Mouse (Mus musculus): ENCODE results near the gene Cryge. TPM values are rescaled to one million over a fixed set of nuclear protein-coding genes. Genes with fewer than 3 reads are reported as not detected.
"Not testable (repeated sequence)": the region's sequence is repeated elsewhere in the genome, so short reads cannot be mapped to it uniquely, and the experiment has no call there.

Gene Cryge
- not detected in 2 replicates for polyA plus RNA-seq (2012; rRNA removed)

GRCm38 (mm10) chr1:65050952-65051351, at the start of gene Cryge:
Cryge (minus strand) TSS chr1:65051149.
- H3K4me3 ChIP-seq (ENCODE audit: control insufficient read depth, insufficient read depth, low read length); DNase-seq; H3K27ac ChIP-seq (ENCODE audit: control insufficient read depth, insufficient read depth, low read length); H3K27me3 ChIP-seq (ENCODE audit: control insufficient read depth, insufficient read depth, low read length); H3K4me1 ChIP-seq (replicated peaks; ENCODE audit: control insufficient read depth, insufficient read depth, low read length); H3K36me3 ChIP-seq (ENCODE audit: control insufficient read depth, insufficient read depth, low read length): not testable (repeated sequence)
- WGBS, result 92% methylated on average over 12 of the region's 12 CpGs

- Histone ChIP-seq H3K4me1 (replicated peaks; ENCODE audit: control insufficient read depth, insufficient read depth, low read length) (no peaks in the 10 kb centered on the region), H3K27me3 (ENCODE audit: control insufficient read depth, insufficient read depth, low read length) (no peaks in the 10 kb centered on the region), H3K27ac (ENCODE audit: control insufficient read depth, insufficient read depth, low read length) (no peak overlapping the region), H3K4me3 (ENCODE audit: control insufficient read depth, insufficient read depth, low read length) (no peak overlapping the region), H3K36me3 (ENCODE audit: control insufficient read depth, insufficient read depth, low read length) (no peaks in the 10 kb centered on the region)
- WGBS, result 81% methylated on average over 3 of the region's 3 CpGs
- DNase-seq, result no peak
- TF ChIP-seq CTCF (IDR thresholded peaks at IDR 0.05; ENCODE audit: borderline replicate concordance, control insufficient read depth, extremely low read depth, insufficient read depth, low read length, poor library complexity) (no peak), POLR2A (IDR thresholded peaks at IDR 0.05; ENCODE audit: control insufficient read depth, extremely low read depth, insufficient read depth, low read length, poor library complexity) (no peak)
Measured at GRCm38 (mm10) chr1:65096953-65097352, 46.0 kb upstream of the Cryge start.

- DNase-seq, result no peak
- 98% methylated on average over 3 of the region's 3 CpGs for WGBS
- no peak for TF ChIP-seq POLR2A (IDR thresholded peaks at IDR 0.05; ENCODE audit: control insufficient read depth, extremely low read depth, insufficient read depth, low read length, poor library complexity)
- TF ChIP-seq CTCF (IDR thresholded peaks at IDR 0.05; ENCODE audit: borderline replicate concordance, control insufficient read depth, extremely low read depth, insufficient read depth, low read length, poor library complexity), result no peak
Measured at GRCm38 (mm10) chr1:65091566-65091965, 40.6 kb upstream of the Cryge start.

GRCm38 (mm10) chr1:65090370-65090769, 39.4 kb upstream of the Cryge start:
- no peaks in the 10 kb centered on the region for H3K27me3 ChIP-seq (ENCODE audit: control insufficient read depth, insufficient read depth, low read length)
- H3K4me1 ChIP-seq (replicated peaks; ENCODE audit: control insufficient read depth, insufficient read depth, low read length), result no peaks in the 10 kb centered on the region
- H3K36me3 ChIP-seq (ENCODE audit: control insufficient read depth, insufficient read depth, low read length), result no peaks in the 10 kb centered on the region
- 43% methylated on average over 2 of the region's 2 CpGs for WGBS
- no peak for DNase-seq
- TF ChIP-seq POLR2A (IDR thresholded peaks at IDR 0.05; ENCODE audit: control insufficient read depth, extremely low read depth, insufficient read depth, low read length, poor library complexity) (no peak), CTCF (IDR thresholded peaks at IDR 0.05; ENCODE audit: borderline replicate concordance, control insufficient read depth, extremely low read depth, insufficient read depth, low read length, poor library complexity) (no peak)
- H3K27ac ChIP-seq (ENCODE audit: control insufficient read depth, insufficient read depth, low read length), result no peak overlapping the region
- H3K4me3 ChIP-seq (ENCODE audit: control insufficient read depth, insufficient read depth, low read length), result no peak overlapping the region

More at GRCm38 (mm10) chr1:65091566-65091965, 40.6 kb upstream of the Cryge start:
- H3K27me3 ChIP-seq (ENCODE audit: control insufficient read depth, insufficient read depth, low read length), result no peaks in the 10 kb centered on the region
- no peak overlapping the region for H3K4me3 ChIP-seq (ENCODE audit: control insufficient read depth, insufficient read depth, low read length)
- no peak overlapping the region for H3K27ac ChIP-seq (ENCODE audit: control insufficient read depth, insufficient read depth, low read length)
- H3K36me3 ChIP-seq (ENCODE audit: control insufficient read depth, insufficient read depth, low read length), result no peaks in the 10 kb centered on the region
- H3K4me1 ChIP-seq (replicated peaks; ENCODE audit: control insufficient read depth, insufficient read depth, low read length), result no peaks in the 10 kb centered on the region

GRCm38 (mm10) chr1:65088567-65089356, 37.8 kb upstream of the Cryge start:
- WGBS, result 78% methylated on average over 6 of the region's 6 CpGs
- DNase-seq, result no peak
- TF ChIP-seq CTCF (IDR thresholded peaks at IDR 0.05; ENCODE audit: borderline replicate concordance, control insufficient read depth, extremely low read depth, insufficient read depth, low read length, poor library complexity) (no peak), POLR2A (IDR thresholded peaks at IDR 0.05; ENCODE audit: control insufficient read depth, extremely low read depth, insufficient read depth, low read length, poor library complexity) (no peak)
- Histone ChIP-seq H3K4me1 (replicated peaks; ENCODE audit: control insufficient read depth, insufficient read depth, low read length) (no peaks in the 10 kb centered on the region), H3K27me3 (ENCODE audit: control insufficient read depth, insufficient read depth, low read length) (no peaks in the 10 kb centered on the region), H3K27ac (ENCODE audit: control insufficient read depth, insufficient read depth, low read length) (no peak overlapping the region), H3K4me3 (ENCODE audit: control insufficient read depth, insufficient read depth, low read length) (no peak overlapping the region), H3K36me3 (ENCODE audit: control insufficient read depth, insufficient read depth, low read length) (no peaks in the 10 kb centered on the region)

GRCm38 (mm10) chr1:65082188-65082587, 31.2 kb upstream of the Cryge start, which contains the start of gene Crygb:
Crygb (minus strand) TSS chr1:65082288.
- H3K27ac ChIP-seq (ENCODE audit: control insufficient read depth, insufficient read depth, low read length), result no peak within 1 kb of the TSS
- WGBS, result 58% methylated on average over 7 of the region's 7 CpGs
- TF ChIP-seq POLR2A (IDR thresholded peaks at IDR 0.05; ENCODE audit: control insufficient read depth, extremely low read depth, insufficient read depth, low read length, poor library complexity), result no peak
- TF ChIP-seq CTCF (IDR thresholded peaks at IDR 0.05; ENCODE audit: borderline replicate concordance, control insufficient read depth, extremely low read depth, insufficient read depth, low read length, poor library complexity), result no peak
- H3K27me3 ChIP-seq (ENCODE audit: control insufficient read depth, insufficient read depth, low read length), result no peaks in the 10 kb centered on the region
- no peaks in the 10 kb centered on the region for H3K4me1 ChIP-seq (replicated peaks; ENCODE audit: control insufficient read depth, insufficient read depth, low read length)
- no peaks in the 10 kb centered on the region for H3K36me3 ChIP-seq (ENCODE audit: control insufficient read depth, insufficient read depth, low read length)
- DNase-seq, result no peak
- no peak within 1 kb of the TSS for H3K4me3 ChIP-seq (ENCODE audit: control insufficient read depth, insufficient read depth, low read length)

- Histone ChIP-seq H3K27me3 (ENCODE audit: control insufficient read depth, insufficient read depth, low read length) (no peaks in the 10 kb centered on the region), H3K27ac (ENCODE audit: control insufficient read depth, insufficient read depth, low read length) (no peak overlapping the region), H3K4me3 (ENCODE audit: control insufficient read depth, insufficient read depth, low read length) (no peak overlapping the region), H3K36me3 (ENCODE audit: control insufficient read depth, insufficient read depth, low read length) (no peaks in the 10 kb centered on the region), H3K4me1 (replicated peaks; ENCODE audit: control insufficient read depth, insufficient read depth, low read length) (no peaks in the 10 kb centered on the region)
- no peak for DNase-seq
- whole genome bisulfite sequencing, result 35% methylated on average over 5 of the region's 5 CpGs
- TF ChIP-seq CTCF (IDR thresholded peaks at IDR 0.05; ENCODE audit: borderline replicate concordance, control insufficient read depth, extremely low read depth, insufficient read depth, low read length, poor library complexity) (no peak), POLR2A (IDR thresholded peaks at IDR 0.05; ENCODE audit: control insufficient read depth, extremely low read depth, insufficient read depth, low read length, poor library complexity) (no peak)
Measured at GRCm38 (mm10) chr1:65075607-65076006, 24.7 kb upstream of the Cryge start.

Data from thymus, adult 2 months (tissue).